Mouse (Mus musculus): ENCODE data around the gene Mast4. TPM values are rescaled to one million over a fixed set of nuclear protein-coding genes. Genes with fewer than 3 reads are reported as not detected.

Mast4 gene
- polyA plus RNA-seq, 1 experiment, result 10.4 TPM

DNA sequence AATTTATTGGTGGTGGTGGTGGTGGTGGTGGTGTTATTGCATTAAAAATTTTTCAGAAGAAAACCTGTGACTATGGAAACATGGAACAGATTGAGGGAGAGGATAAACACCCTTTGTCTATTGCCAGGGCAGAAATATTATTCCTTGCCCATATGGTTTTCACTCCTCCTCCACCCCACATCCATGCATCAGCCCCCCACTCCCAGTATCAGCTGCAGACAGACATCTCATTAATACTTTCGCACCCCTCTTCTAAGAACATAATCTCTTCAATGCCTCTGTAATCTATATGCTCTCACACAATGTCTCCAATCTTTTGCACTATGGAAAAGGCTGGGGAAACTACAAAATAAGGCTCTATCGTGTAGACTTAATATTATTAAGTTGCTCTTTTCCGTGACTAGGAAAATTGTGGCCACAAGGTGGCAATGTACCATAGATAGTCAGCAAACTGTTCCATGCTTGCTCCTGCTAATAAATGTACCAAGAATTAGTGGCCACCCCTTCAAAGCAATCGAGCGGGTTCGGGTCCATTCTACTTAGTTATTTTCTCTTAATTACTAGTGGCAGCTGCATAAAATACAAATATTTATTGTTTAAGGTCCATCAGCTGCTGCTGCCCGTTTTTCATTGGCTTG lies 160.6 kb downstream of the Mast4 start:
- DNase-seq, result peak; percentile 14
- no peak for TF ChIP-seq POLR2A (IDR thresholded peaks at IDR 0.05; ENCODE audit: control insufficient read depth, extremely low read depth, insufficient read depth, low read length, poor library complexity)
- no peak for TF ChIP-seq CTCF (IDR thresholded peaks at IDR 0.05; ENCODE audit: borderline replicate concordance, control insufficient read depth, extremely low read depth, insufficient read depth, low read length, poor library complexity)
- 29% methylated on average over 7 of the region's 7 CpGs for WGBS

DNA sequence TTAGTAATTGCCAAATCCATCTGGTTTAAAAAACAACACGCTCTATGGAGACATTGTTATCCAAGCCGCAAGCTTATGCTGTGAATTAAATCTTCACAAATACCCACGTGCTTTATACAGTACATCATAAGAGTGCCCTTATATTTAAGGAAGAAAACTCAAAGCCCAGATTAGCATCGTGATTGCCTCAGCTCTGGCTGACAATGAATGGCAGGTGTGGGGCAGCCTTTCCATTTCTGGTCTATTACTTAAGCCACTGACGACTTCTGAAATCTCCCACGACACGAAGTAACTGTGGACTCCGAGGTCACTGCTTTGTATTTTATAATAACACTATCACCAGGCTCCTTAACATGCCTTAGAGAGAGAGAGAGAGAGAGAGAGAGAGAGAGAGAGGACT lies 182.4 kb downstream of the Mast4 start:
- H3K4me3 ChIP-seq (ENCODE audit: control insufficient read depth, insufficient read depth, low read length), result no peak overlapping the region
- TF ChIP-seq CTCF (IDR thresholded peaks at IDR 0.05; ENCODE audit: borderline replicate concordance, control insufficient read depth, extremely low read depth, insufficient read depth, low read length, poor library complexity), result no peak
- TF ChIP-seq POLR2A (IDR thresholded peaks at IDR 0.05; ENCODE audit: control insufficient read depth, extremely low read depth, insufficient read depth, low read length, poor library complexity), result no peak
- H3K27me3 ChIP-seq (ENCODE audit: control insufficient read depth, insufficient read depth, low read length), result no peaks in the 10 kb centered on the region
- no peak overlapping the region for H3K27ac ChIP-seq (ENCODE audit: control insufficient read depth, insufficient read depth, low read length)
- no peak for DNase-seq
- no peaks in the 10 kb centered on the region for H3K4me1 ChIP-seq (replicated peaks; ENCODE audit: control insufficient read depth, insufficient read depth, low read length)
- WGBS, result 92% methylated on average over 8 of the region's 8 CpGs
- no peaks in the 10 kb centered on the region for H3K36me3 ChIP-seq (ENCODE audit: control insufficient read depth, insufficient read depth, low read length)

More for the DNA sequence above, 160.6 kb downstream of the Mast4 start:
- H3K36me3 ChIP-seq (ENCODE audit: control insufficient read depth, insufficient read depth, low read length), result no peaks in the 10 kb centered on the region
- H3K27ac ChIP-seq (ENCODE audit: control insufficient read depth, insufficient read depth, low read length), result no peak overlapping the region
- no peaks in the 10 kb centered on the region for H3K27me3 ChIP-seq (ENCODE audit: control insufficient read depth, insufficient read depth, low read length)
- no peak overlapping the region for H3K4me3 ChIP-seq (ENCODE audit: control insufficient read depth, insufficient read depth, low read length)
- H3K4me1 ChIP-seq (replicated peaks; ENCODE audit: control insufficient read depth, insufficient read depth, low read length), result no peaks in the 10 kb centered on the region

DNA sequence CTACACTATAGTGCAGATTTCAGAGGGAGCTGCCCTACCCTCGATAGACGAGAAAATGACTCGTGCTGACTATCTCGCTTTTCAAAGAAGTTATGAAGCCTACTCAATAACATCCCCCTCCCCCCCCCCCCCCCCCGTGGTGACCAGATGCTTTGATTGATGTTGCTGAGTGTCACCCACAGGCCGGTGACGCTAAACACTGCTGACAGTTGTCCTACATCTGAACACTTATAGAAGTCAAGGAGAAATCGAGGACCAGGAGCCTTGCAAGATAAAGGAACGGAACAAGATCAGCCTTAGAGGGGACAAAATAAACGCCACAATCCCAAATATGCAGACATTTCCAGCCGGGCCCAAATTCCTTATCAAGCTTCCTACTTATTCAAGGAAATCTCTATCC lies 183.1 kb downstream of the Mast4 start:
- no peak for TF ChIP-seq CTCF (IDR thresholded peaks at IDR 0.05; ENCODE audit: borderline replicate concordance, control insufficient read depth, extremely low read depth, insufficient read depth, low read length, poor library complexity)
- TF ChIP-seq POLR2A (IDR thresholded peaks at IDR 0.05; ENCODE audit: control insufficient read depth, extremely low read depth, insufficient read depth, low read length, poor library complexity), result no peak
- Histone ChIP-seq H3K27me3 (ENCODE audit: control insufficient read depth, insufficient read depth, low read length) (no peaks in the 10 kb centered on the region), H3K4me3 (ENCODE audit: control insufficient read depth, insufficient read depth, low read length) (no peak overlapping the region), H3K4me1 (replicated peaks; ENCODE audit: control insufficient read depth, insufficient read depth, low read length) (no peaks in the 10 kb centered on the region), H3K27ac (ENCODE audit: control insufficient read depth, insufficient read depth, low read length) (no peak overlapping the region), H3K36me3 (ENCODE audit: control insufficient read depth, insufficient read depth, low read length) (no peaks in the 10 kb centered on the region)
- DNase-seq, result no peak
- 89% methylated on average over 11 of the region's 11 CpGs for WGBS

DNA sequence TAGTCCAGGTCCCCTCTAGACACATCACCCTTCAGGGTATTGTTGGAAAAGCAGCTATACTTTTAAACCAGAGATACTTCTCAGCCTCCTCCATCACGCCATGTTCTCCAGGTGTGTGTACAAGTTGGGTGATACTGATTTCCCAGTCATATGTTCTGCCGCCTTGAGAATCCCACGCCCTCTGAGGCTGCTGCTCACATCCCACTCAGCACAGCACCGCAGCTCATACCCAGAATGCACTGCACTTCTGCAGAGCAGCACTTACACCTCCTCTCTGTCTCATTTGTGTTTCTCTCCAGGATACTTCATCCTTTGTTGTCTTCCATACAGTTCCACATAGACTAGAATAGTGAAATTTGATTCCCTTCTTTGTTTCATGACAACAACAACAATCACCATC lies 183.6 kb downstream of the Mast4 start:
- Histone ChIP-seq H3K4me3 (ENCODE audit: control insufficient read depth, insufficient read depth, low read length) (no peak overlapping the region), H3K27me3 (ENCODE audit: control insufficient read depth, insufficient read depth, low read length) (no peaks in the 10 kb centered on the region), H3K27ac (ENCODE audit: control insufficient read depth, insufficient read depth, low read length) (no peak overlapping the region), H3K4me1 (replicated peaks; ENCODE audit: control insufficient read depth, insufficient read depth, low read length) (no peaks in the 10 kb centered on the region), H3K36me3 (ENCODE audit: control insufficient read depth, insufficient read depth, low read length) (no peaks in the 10 kb centered on the region)
- DNase-seq, result no peak
- TF ChIP-seq POLR2A (IDR thresholded peaks at IDR 0.05; ENCODE audit: control insufficient read depth, extremely low read depth, insufficient read depth, low read length, poor library complexity) (no peak), CTCF (IDR thresholded peaks at IDR 0.05; ENCODE audit: borderline replicate concordance, control insufficient read depth, extremely low read depth, insufficient read depth, low read length, poor library complexity) (no peak)
- 97% methylated on average over 4 of the region's 4 CpGs for WGBS

DNA sequence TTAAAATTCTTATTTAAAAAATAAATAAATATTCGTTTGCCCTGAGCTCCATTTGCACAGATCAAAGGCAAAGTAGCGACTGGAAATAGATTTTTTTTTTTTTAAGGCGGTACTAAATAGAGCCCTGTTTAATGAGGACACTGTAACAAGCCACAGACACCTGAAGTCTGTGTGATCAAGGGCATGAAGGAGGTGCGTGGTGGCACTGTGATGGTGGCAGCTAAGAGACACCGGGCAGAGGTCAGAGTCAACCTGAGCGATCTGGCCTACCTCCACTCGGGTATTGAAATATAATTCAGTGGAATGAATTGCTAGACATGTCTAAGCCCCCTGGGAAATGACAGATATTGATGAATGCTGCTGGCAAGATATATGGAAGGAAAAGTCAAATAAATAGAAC lies 184.9 kb downstream of the Mast4 start:
- DNase-seq, result no peak
- Histone ChIP-seq H3K4me3 (ENCODE audit: control insufficient read depth, insufficient read depth, low read length) (no peak overlapping the region), H3K4me1 (replicated peaks; ENCODE audit: control insufficient read depth, insufficient read depth, low read length) (no peaks in the 10 kb centered on the region), H3K27ac (ENCODE audit: control insufficient read depth, insufficient read depth, low read length) (no peak overlapping the region), H3K36me3 (ENCODE audit: control insufficient read depth, insufficient read depth, low read length) (no peaks in the 10 kb centered on the region), H3K27me3 (ENCODE audit: control insufficient read depth, insufficient read depth, low read length) (no peaks in the 10 kb centered on the region)
- 92% methylated on average over 7 of the region's 7 CpGs for WGBS
- TF ChIP-seq POLR2A (IDR thresholded peaks at IDR 0.05; ENCODE audit: control insufficient read depth, extremely low read depth, insufficient read depth, low read length, poor library complexity) (no peak), CTCF (IDR thresholded peaks at IDR 0.05; ENCODE audit: borderline replicate concordance, control insufficient read depth, extremely low read depth, insufficient read depth, low read length, poor library complexity) (no peak)

DNA sequence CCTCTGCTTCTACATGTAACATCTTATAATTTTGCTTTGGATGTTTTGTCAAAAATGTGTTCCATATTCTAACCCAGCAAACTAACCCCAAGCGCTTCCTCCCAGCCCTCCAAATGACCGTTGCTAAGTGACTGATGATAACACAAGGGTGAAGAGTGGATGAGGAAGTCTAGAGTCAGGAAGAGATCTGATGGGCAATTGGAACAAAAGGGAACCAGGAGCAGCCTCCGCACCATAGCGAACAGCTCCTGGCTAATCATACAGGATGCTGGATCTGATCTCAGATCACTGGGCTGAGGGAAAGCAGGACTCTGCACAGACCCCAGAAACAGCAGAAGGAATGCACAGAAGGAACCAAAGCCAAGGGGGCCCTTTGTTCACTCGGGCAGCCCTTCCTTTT lies 190.0 kb downstream of the Mast4 start:
- Histone ChIP-seq H3K4me3 (ENCODE audit: control insufficient read depth, insufficient read depth, low read length) (no peak overlapping the region), H3K36me3 (ENCODE audit: control insufficient read depth, insufficient read depth, low read length) (no peaks in the 10 kb centered on the region), H3K27ac (ENCODE audit: control insufficient read depth, insufficient read depth, low read length) (no peak overlapping the region), H3K4me1 (replicated peaks; ENCODE audit: control insufficient read depth, insufficient read depth, low read length) (no peaks in the 10 kb centered on the region), H3K27me3 (ENCODE audit: control insufficient read depth, insufficient read depth, low read length) (no peaks in the 10 kb centered on the region)
- DNase-seq, result no peak
- 46% methylated on average over 5 of the region's 5 CpGs for WGBS
- no peak for TF ChIP-seq POLR2A (IDR thresholded peaks at IDR 0.05; ENCODE audit: control insufficient read depth, extremely low read depth, insufficient read depth, low read length, poor library complexity)

DNA sequence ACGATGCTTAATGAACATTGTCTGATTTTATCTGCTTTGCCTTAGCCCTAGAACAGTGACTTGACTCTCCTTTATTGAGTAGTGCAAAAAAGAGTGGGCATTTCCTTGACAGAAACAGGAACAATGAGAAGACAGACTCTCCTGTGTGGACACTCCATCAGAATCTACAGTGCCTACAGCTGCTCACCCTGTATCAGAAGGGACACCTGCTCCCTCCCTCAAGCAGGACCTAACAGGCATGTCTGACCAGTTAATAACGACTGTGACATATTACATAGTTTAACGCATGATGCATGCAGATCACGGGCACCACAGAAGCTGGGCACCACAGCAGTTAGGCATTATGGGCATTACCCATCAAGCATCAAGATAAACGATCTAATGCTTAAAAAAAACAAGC lies 193.0 kb downstream of the Mast4 start:
- H3K4me1 ChIP-seq (replicated peaks; ENCODE audit: control insufficient read depth, insufficient read depth, low read length), result no peaks in the 10 kb centered on the region
- no peaks in the 10 kb centered on the region for H3K27me3 ChIP-seq (ENCODE audit: control insufficient read depth, insufficient read depth, low read length)
- no peak overlapping the region for H3K4me3 ChIP-seq (ENCODE audit: control insufficient read depth, insufficient read depth, low read length)
- TF ChIP-seq CTCF (IDR thresholded peaks at IDR 0.05; ENCODE audit: borderline replicate concordance, control insufficient read depth, extremely low read depth, insufficient read depth, low read length, poor library complexity) (no peak), POLR2A (IDR thresholded peaks at IDR 0.05; ENCODE audit: control insufficient read depth, extremely low read depth, insufficient read depth, low read length, poor library complexity) (no peak)
- DNase-seq, result no peak
- H3K36me3 ChIP-seq (ENCODE audit: control insufficient read depth, insufficient read depth, low read length), result no peaks in the 10 kb centered on the region
- WGBS, result 86% methylated on average over 5 of the region's 5 CpGs
- H3K27ac ChIP-seq (ENCODE audit: control insufficient read depth, insufficient read depth, low read length), result no peak overlapping the region

All from thymus, adult 2 months (tissue).